Mouse (Mus musculus): ENCODE data around the gene Snrpa.

Gene Snrpa

GRCm38 (mm10) chr7:27198779-27199178, 2.7 kb upstream of the Snrpa start:
- DNase-seq (ENCODE audit: low spot score in 2 of 2) = no peak

GRCm38 (mm10) chr7:27198355-27198754, 2.3 kb upstream of the Snrpa start:
- no peak for DNase-seq (ENCODE audit: low spot score in 2 of 2)

- no peak for DNase-seq (ENCODE audit: low spot score in 2 of 2)
These were observed 1.6 kb upstream of the Snrpa start for GRCm38 (mm10) chr7:27197634-27198033.

- no peak for DNase-seq (ENCODE audit: low spot score in 2 of 2)
These were observed 1.1 kb upstream of the Snrpa start for GRCm38 (mm10) chr7:27197136-27197535.

- DNase-seq (ENCODE audit: low spot score in 2 of 2) = no peak
These were observed 2.3 kb downstream of the Snrpa start for GRCm38 (mm10) chr7:27193731-27194130.

- no peak for DNase-seq (ENCODE audit: low spot score in 2 of 2)
These were observed 3.6 kb downstream of the Snrpa start for GRCm38 (mm10) chr7:27192434-27192833.

- DNase-seq (ENCODE audit: low spot score in 2 of 2) = no peak
These were observed 6.7 kb downstream of the Snrpa start for GRCm38 (mm10) chr7:27189271-27189931.

- no peak for DNase-seq (ENCODE audit: low spot score in 2 of 2)
These were observed 10.1 kb downstream of the Snrpa start for GRCm38 (mm10) chr7:27185986-27186385.

GRCm38 (mm10) chr7:27184964-27185363, 11.1 kb downstream of the Snrpa start:
- peak in 1 of 2 experiments; percentile 41 for DNase-seq (ENCODE audit: low spot score in 2 of 2)

GRCm38 (mm10) chr7:27182498-27182897, 13.6 kb downstream of the Snrpa start:
- DNase-seq (ENCODE audit: low spot score in 2 of 2) = no peak

- no peak for DNase-seq (ENCODE audit: low spot score in 2 of 2)
These were observed 15.0 kb downstream of the Snrpa start, which contains the start of the genes Gm21983 and Mia for GRCm38 (mm10) chr7:27180837-27181695. Gene Gm21983 (minus strand): TSS chr7:27181086. Gene Mia (minus strand): TSS chr7:27181157.

GRCm38 (mm10) chr7:27180036-27180435, 16.0 kb downstream of the Snrpa start:
- DNase-seq (ENCODE audit: low spot score in 2 of 2) = no peak

GRCm38 (mm10) chr7:27179217-27179918, 16.7 kb downstream of the Snrpa start:
- no peak for DNase-seq (ENCODE audit: low spot score in 2 of 2)

GRCm38 (mm10) chr7:27178324-27179216, 17.5 kb downstream of the Snrpa start, which contains the start of gene Rab4b:
Gene Rab4b (minus strand): TSS chr7:27178896.
- DNase-seq (ENCODE audit: low spot score in 2 of 2) = peak; percentile 99

- DNase-seq (ENCODE audit: low spot score in 2 of 2) = no peak
These were observed 18.1 kb downstream of the Snrpa start for GRCm38 (mm10) chr7:27177942-27178323.

GRCm38 (mm10) chr7:27174896-27175295, 21.2 kb downstream of the Snrpa start:
- DNase-seq (ENCODE audit: low spot score in 2 of 2) = no peak

- no peak for DNase-seq (ENCODE audit: low spot score in 2 of 2)
These were observed 21.6 kb downstream of the Snrpa start for GRCm38 (mm10) chr7:27174496-27174895.

- DNase-seq (ENCODE audit: low spot score in 2 of 2) = no peak
These were observed 25.1 kb downstream of the Snrpa start for GRCm38 (mm10) chr7:27170981-27171380.

- DNase-seq (ENCODE audit: low spot score in 2 of 2) = no peak
These were observed 27.7 kb downstream of the Snrpa start for GRCm38 (mm10) chr7:27168371-27168770.

GRCm38 (mm10) chr7:27167475-27168094, 28.5 kb downstream of the Snrpa start:
- DNase-seq (ENCODE audit: low spot score in 2 of 2) = no peak

All from natural killer cell, adult 2 months (primary cell).